Mouse (Mus musculus) heart, embryonic 16.5 days (tissue): ENCODE measurements around the gene Uba2. TPM values are rescaled to one million over a fixed set of nuclear protein-coding genes. Genes with fewer than 3 reads are reported as not detected.

Experiments
- ATAC-seq: fragments of 200-750 bp; cut with Nextera tagmentation; replicated peaks from 2 replicates; pipeline ENCODE4 v1.8.0; 2017; ENCODE audit warnings: moderate number of reproducible peaks; ENCODE audit not compliant: insufficient read depth, low FRiP score; ENCODE audit errors: extremely low read depth
- H3K27ac ChIP-seq: fragments of 300-500 bp; sonication (generic); 2 replicates; pipeline ENCODE4 v1.5.1; 2014; ENCODE audit warnings: mild to moderate bottlenecking, low read length, control low read depth, moderate library complexity
- H3K27me3 ChIP-seq: fragments of 300-500 bp; sonication (generic); 2 replicates; pipeline ENCODE4 v1.6.1; 2014; ENCODE audit warnings: low read length, mixed read lengths; ENCODE audit not compliant: control insufficient read depth, insufficient read depth
- H3K36me3 ChIP-seq: fragments of 300-500 bp; sonication (generic); 2 replicates; pipeline ENCODE4 v1.6.1; 2014; ENCODE audit not compliant: control insufficient read depth, insufficient read depth
- H3K4me1 ChIP-seq: fragments of 300-500 bp; sonication (generic); 2 replicates; pipeline ENCODE4 v1.6.1; 2014; ENCODE audit warnings: low read length, mixed read lengths; ENCODE audit not compliant: control insufficient read depth, insufficient read depth
- H3K4me2 ChIP-seq: fragments of 300-500 bp; sonication (generic); 2 replicates; pipeline ENCODE4 v1.6.1; 2014; ENCODE audit warnings: low read depth, mild to moderate bottlenecking, control low read depth, low read length
- H3K4me3 ChIP-seq: fragments of 300-500 bp; sonication (generic); 2 replicates; pipeline ENCODE4 v1.5.1; 2014; ENCODE audit warnings: mild to moderate bottlenecking, control low read depth, low read length
- H3K9ac ChIP-seq: fragments of 300-500 bp; sonication (generic); 2 replicates; pipeline ENCODE4 v1.6.1; 2014; ENCODE audit warnings: low read length, control low read depth
- H3K9me3 ChIP-seq: fragments of 300-500 bp; sonication (generic); replicated peaks from 2 replicates; pipeline ENCODE4 v1.6.1; 2016; ENCODE audit warnings: low read length; ENCODE audit not compliant: control insufficient read depth
- WGBS: fragments of 180-500 bp; shearing (Covaris S2); extraction: QIAGEN DNeasy Blood & Tissue Kit; methylation state at CpG from one replicate; pipeline ENCODE4 v1.1.7; 2014; 5-methylcytosine and 5-hydroxymethylcytosine counted together
- polyA plus RNA-seq: library from polyadenylated mRNA; unstranded; fragments of >200 nt; fragmentation: Nextera tagmentation; extraction: Ambion mirVana; gene quantifications from 2 replicates; pipeline ENCODE4 v1.2.1, GENCODE M21; 2015

Gene Uba2
- polyA plus RNA-seq, 1 experiment from 2014 or later: 115 TPM

DNA sequence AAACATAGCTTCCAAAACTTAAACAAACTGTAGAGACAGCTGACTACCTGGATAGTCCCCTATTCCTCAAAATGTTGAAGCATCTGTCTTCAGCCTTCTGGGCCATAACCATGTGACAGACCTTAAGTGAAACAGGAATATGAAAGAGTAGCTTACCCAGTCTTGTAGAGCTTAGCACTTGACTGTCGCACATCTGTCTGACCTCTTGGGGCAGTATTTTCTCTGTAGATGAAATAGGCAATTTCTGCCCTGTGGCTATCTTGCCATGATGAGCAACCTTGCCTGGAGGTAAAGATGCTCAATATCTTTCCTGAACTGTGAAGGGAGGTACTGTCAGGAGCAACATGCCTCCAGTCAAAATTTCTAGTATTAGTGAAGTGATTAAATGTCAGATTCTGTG lies 2.9 kb upstream of the Uba2 start:
- H3K4me1 ChIP-seq: peaks cover 4% of the 10 kb centered on the region
- no peak overlapping the region for H3K4me3 ChIP-seq
- no peak overlapping the region for H3K4me2 ChIP-seq
- H3K9ac ChIP-seq: no peak overlapping the region
- 71% methylated on average over 1 of the region's 1 CpGs for WGBS
- H3K9me3 ChIP-seq: no peaks in the 10 kb centered on the region
- no peak for ATAC-seq
- no peak overlapping the region for H3K27ac ChIP-seq
- no peaks in the 10 kb centered on the region for H3K36me3 ChIP-seq
- no peaks in the 10 kb centered on the region for H3K27me3 ChIP-seq

DNA sequence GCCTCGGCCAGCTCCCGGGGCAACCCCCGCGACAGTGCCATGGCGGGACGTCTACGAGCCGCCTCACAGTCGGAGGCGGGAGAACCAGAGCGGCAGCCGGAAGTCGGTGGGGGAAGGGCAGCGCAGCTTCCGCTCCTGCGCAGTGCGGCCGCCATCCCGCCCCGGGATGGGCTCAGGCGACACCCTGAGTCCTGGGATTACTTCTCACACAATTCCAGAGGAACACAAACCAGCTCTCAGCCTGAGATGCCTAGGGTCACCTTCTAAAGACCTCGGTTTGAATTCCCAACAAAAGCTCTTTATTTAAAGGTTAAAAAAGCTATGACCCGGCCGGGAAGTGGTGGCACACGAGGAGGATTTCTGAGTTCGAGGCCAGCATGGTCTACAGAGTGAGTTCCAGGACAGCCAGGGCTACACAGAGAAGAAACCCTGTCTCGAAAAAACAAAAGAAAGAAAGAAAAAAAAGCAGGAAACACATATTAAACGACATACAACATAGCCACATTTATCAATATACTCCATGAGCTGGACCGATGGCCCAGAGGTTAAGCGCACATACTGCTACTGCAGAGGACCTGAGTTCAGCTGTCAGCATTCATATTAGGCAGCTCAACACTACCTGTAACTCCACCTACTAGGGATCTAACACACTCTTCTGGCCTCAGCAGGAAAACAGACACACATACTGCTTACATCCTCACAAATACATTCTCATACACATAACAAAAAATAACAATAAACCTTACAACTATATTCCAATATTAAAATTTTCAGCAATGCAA lies 738 bp downstream of the Uba2 start:
- Histone ChIP-seq H3K4me1 (peaks cover 7% of the 10 kb centered on the region), H3K36me3 (peaks cover 9% of the 10 kb centered on the region), H3K4me2 (peak overlapping the region; percentile 87), H3K4me3 (peak overlapping the region; percentile 98), H3K27ac (peak overlapping the region; percentile 92), H3K9ac (peak overlapping the region; percentile 98), H3K27me3 (no peaks in the 10 kb centered on the region), H3K9me3 (no peaks in the 10 kb centered on the region)
- WGBS: 9% methylated on average over 30 of the region's 30 CpGs
- peak; percentile 94 for ATAC-seq

DNA sequence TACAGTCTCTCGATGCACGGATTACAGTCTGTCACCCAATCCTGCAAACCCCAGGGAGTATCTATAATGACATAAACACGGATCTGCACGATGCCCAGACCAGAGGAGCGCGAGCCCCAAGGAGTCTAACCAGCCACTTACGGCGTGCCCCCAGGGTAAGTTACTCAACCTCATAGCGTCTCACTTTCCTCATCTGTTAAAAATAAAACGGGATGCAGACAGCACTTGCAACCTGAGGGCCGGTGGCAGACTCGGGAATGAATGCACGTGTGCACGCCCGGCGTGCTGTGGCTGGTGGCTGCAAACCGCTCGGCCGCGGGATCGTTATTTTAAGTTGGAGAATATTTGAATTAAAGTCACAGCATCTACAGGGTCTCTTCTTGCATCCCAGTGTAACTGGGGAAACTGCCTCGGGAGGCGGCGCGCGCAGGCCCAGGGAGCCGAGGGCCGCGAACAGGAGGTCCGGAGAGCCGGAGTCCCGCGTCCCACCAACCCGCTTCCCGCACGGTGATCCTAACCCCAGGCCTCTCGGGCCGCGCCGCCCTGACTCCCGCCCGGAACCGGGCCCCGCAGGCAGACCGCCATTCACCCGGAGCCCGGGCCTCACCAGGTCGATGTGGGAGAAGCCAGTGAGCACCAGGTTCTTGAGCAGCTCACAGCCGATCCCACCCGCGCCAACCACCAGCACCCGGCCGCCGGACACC lies 1.5 kb downstream of the Uba2 start:
- under 1% methylated on average over 54 of the region's 54 CpGs for whole genome bisulfite sequencing
- H3K27me3 ChIP-seq: no peaks in the 10 kb centered on the region
- H3K9ac ChIP-seq: peak overlapping the region; percentile 98
- peak overlapping the region; percentile 92 for H3K27ac ChIP-seq
- H3K4me3 ChIP-seq: peak overlapping the region; percentile 98
- peak; percentile 66 for ATAC-seq
- peaks cover 16% of the 10 kb centered on the region for H3K36me3 ChIP-seq
- H3K4me1 ChIP-seq: peaks cover 7% of the 10 kb centered on the region
- no peaks in the 10 kb centered on the region for H3K9me3 ChIP-seq
- peak overlapping the region; percentile 87 for H3K4me2 ChIP-seq

DNA sequence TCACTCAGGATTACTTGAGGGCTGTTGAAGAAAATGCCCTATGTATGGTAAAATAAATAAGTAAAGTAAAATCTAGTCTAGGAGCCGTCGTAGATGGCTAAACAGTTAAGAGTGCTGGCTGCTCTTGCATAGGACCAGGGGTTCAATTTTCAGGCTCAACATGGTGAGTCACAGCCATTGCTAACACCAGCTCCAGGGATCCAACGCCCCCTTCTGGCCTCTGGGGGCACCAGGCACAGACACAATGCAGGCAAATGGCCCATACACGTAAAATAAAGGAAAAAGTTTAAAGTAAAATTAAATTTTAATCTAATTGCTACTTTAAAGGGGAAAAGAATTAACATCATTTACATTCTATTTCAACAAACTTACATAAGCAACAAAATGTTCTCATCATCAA lies 2.5 kb downstream of the Uba2 start:
- no peak for ATAC-seq
- no peaks in the 10 kb centered on the region for H3K27me3 ChIP-seq
- peaks cover 7% of the 10 kb centered on the region for H3K4me1 ChIP-seq
- no peak overlapping the region for H3K4me2 ChIP-seq
- 50% methylated on average over 4 of the region's 4 CpGs for WGBS
- H3K36me3 ChIP-seq: peaks cover 27% of the 10 kb centered on the region
- H3K27ac ChIP-seq: no peak overlapping the region
- H3K9ac ChIP-seq: no peak overlapping the region
- H3K9me3 ChIP-seq: no peaks in the 10 kb centered on the region
- H3K4me3 ChIP-seq: no peak overlapping the region

- 83% methylated on average over 3 of the region's 3 CpGs for WGBS
- no peak overlapping the region for H3K4me3 ChIP-seq
- H3K4me1 ChIP-seq: peaks cover 7% of the 10 kb centered on the region
- H3K9ac ChIP-seq: no peak overlapping the region
- peaks cover 35% of the 10 kb centered on the region for H3K36me3 ChIP-seq
- ATAC-seq: no peak
- no peaks in the 10 kb centered on the region for H3K9me3 ChIP-seq
- no peaks in the 10 kb centered on the region for H3K27me3 ChIP-seq
- no peak overlapping the region for H3K4me2 ChIP-seq
- H3K27ac ChIP-seq: no peak overlapping the region
These were observed 3.4 kb downstream of the Uba2 start for GRCm38 (mm10) chr7:34165999-34166398.

DNA sequence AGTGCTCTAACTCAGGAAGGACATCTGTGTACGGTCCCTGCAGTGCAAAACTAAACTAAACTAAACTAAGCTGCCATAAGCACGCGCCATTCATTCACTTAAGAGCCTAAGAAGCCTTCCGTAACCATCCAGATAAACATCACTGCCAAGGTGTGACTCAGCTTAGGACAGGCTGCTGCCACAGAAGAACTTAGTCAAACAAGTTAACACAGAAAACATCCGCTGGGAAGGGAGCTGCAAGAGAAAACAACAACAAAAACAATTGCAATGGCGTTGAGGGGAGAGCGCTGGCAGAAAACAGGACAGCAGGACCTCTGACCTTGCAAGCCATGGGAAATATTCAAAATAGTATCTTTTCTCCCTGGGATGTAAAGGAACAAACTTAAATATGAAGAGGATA lies 4.7 kb downstream of the Uba2 start:
- no peak overlapping the region for H3K9ac ChIP-seq
- H3K27ac ChIP-seq: no peak overlapping the region
- no peak overlapping the region for H3K4me2 ChIP-seq
- peaks cover 47% of the 10 kb centered on the region for H3K36me3 ChIP-seq
- H3K27me3 ChIP-seq: no peaks in the 10 kb centered on the region
- 90% methylated on average over 7 of the region's 7 CpGs for WGBS
- H3K9me3 ChIP-seq: no peaks in the 10 kb centered on the region
- no peak overlapping the region for H3K4me3 ChIP-seq
- ATAC-seq: no peak
- peaks cover 7% of the 10 kb centered on the region for H3K4me1 ChIP-seq

- Histone ChIP-seq H3K4me3 (no peak overlapping the region), H3K9ac (no peak overlapping the region), H3K4me1 (no peaks in the 10 kb centered on the region), H3K27ac (no peak overlapping the region), H3K27me3 (no peaks in the 10 kb centered on the region), H3K36me3 (peaks cover 88% of the 10 kb centered on the region), H3K9me3 (no peaks in the 10 kb centered on the region), H3K4me2 (no peak overlapping the region)
- ATAC-seq: no peak
- 92% methylated on average over 3 of the region's 3 CpGs for WGBS
These were observed 10.2 kb downstream of the Uba2 start for GRCm38 (mm10) chr7:34159167-34159566.

- H3K4me2 ChIP-seq: no peak overlapping the region
- no peak overlapping the region for H3K27ac ChIP-seq
- H3K27me3 ChIP-seq: no peaks in the 10 kb centered on the region
- no peaks in the 10 kb centered on the region for H3K4me1 ChIP-seq
- H3K4me3 ChIP-seq: no peak overlapping the region
- WGBS: 94% methylated on average over 3 of the region's 3 CpGs
- ATAC-seq: no peak
- H3K36me3 ChIP-seq: peaks cover 86% of the 10 kb centered on the region
- H3K9me3 ChIP-seq: no peaks in the 10 kb centered on the region
- H3K9ac ChIP-seq: no peak overlapping the region
These were observed 11.4 kb downstream of the Uba2 start for GRCm38 (mm10) chr7:34157994-34158393.

GRCm38 (mm10) chr7:34147193-34147592 lies 22.2 kb downstream of the Uba2 start:
- peaks cover 6% of the 10 kb centered on the region; the same call in 1 of the 2 replicates for H3K9me3 ChIP-seq
- no peak overlapping the region for H3K4me2 ChIP-seq
- no peaks in the 10 kb centered on the region for H3K4me1 ChIP-seq
- H3K9ac ChIP-seq: no peak overlapping the region
- no peak for ATAC-seq
- 60% methylated on average over 4 of the region's 4 CpGs for WGBS
- no peaks in the 10 kb centered on the region for H3K27me3 ChIP-seq
- peaks cover 87% of the 10 kb centered on the region for H3K36me3 ChIP-seq
- H3K27ac ChIP-seq: no peak overlapping the region
- H3K4me3 ChIP-seq: no peak overlapping the region
